Mouse (Mus musculus): ENCODE results near the gene Angptl7.

Gene Angptl7

GRCm38 (mm10) chr4:148495874-148496689 is 4.2 kb downstream of the Angptl7 start:
- no peak for DNase-seq (ENCODE audit: low spot score in 2 of 2)

- DNase-seq (ENCODE audit: low spot score in 2 of 2) = no peak
Measured at GRCm38 (mm10) chr4:148495160-148495559, 5.1 kb downstream of the Angptl7 start.

GRCm38 (mm10) chr4:148491448-148491847 is 8.8 kb downstream of the Angptl7 start:
- DNase-seq (ENCODE audit: low spot score in 2 of 2) = no peak

- no peak for DNase-seq (ENCODE audit: low spot score in 2 of 2)
Measured at GRCm38 (mm10) chr4:148490502-148490901, 9.8 kb downstream of the Angptl7 start.

- DNase-seq (ENCODE audit: low spot score in 2 of 2) = no peak
Measured at GRCm38 (mm10) chr4:148487841-148488240, 12.4 kb downstream of the Angptl7 start.

- no peak for DNase-seq (ENCODE audit: low spot score in 2 of 2)
Measured at GRCm38 (mm10) chr4:148484511-148484910, 15.7 kb downstream of the Angptl7 start.

- no peak for DNase-seq (ENCODE audit: low spot score in 2 of 2)
Measured at GRCm38 (mm10) chr4:148481557-148482168, 18.6 kb downstream of the Angptl7 start.

- no peak for DNase-seq (ENCODE audit: low spot score in 2 of 2)
Measured at GRCm38 (mm10) chr4:148480245-148480644, 20.0 kb downstream of the Angptl7 start.

GRCm38 (mm10) chr4:148473496-148473895 is 26.8 kb downstream of the Angptl7 start:
- no peak for DNase-seq (ENCODE audit: low spot score in 2 of 2)

- DNase-seq (ENCODE audit: low spot score in 2 of 2) = no peak
Measured at GRCm38 (mm10) chr4:148472436-148473174, 27.7 kb downstream of the Angptl7 start.

GRCm38 (mm10) chr4:148471363-148471806 is 28.9 kb downstream of the Angptl7 start:
- DNase-seq (ENCODE audit: low spot score in 2 of 2) = no peak

GRCm38 (mm10) chr4:148469487-148470252 is 30.6 kb downstream of the Angptl7 start:
- DNase-seq (ENCODE audit: low spot score in 2 of 2) = no peak

- DNase-seq (ENCODE audit: low spot score in 2 of 2) = no peak
Measured at GRCm38 (mm10) chr4:148468396-148468795, 31.9 kb downstream of the Angptl7 start.

GRCm38 (mm10) chr4:148466511-148467079 is 33.7 kb downstream of the Angptl7 start:
- DNase-seq (ENCODE audit: low spot score in 2 of 2) = no peak

- DNase-seq (ENCODE audit: low spot score in 2 of 2) = no peak
Measured at GRCm38 (mm10) chr4:148464869-148465268, 35.4 kb downstream of the Angptl7 start.

GRCm38 (mm10) chr4:148464301-148464700 is 36.0 kb downstream of the Angptl7 start:
- DNase-seq (ENCODE audit: low spot score in 2 of 2) = no peak

- DNase-seq (ENCODE audit: low spot score in 2 of 2) = no peak
Measured at GRCm38 (mm10) chr4:148463208-148463960, 36.9 kb downstream of the Angptl7 start.

GRCm38 (mm10) chr4:148462717-148463116 is 37.5 kb downstream of the Angptl7 start:
- DNase-seq (ENCODE audit: low spot score in 2 of 2) = no peak

GRCm38 (mm10) chr4:148461772-148462171 is 38.5 kb downstream of the Angptl7 start:
- no peak for DNase-seq (ENCODE audit: low spot score in 2 of 2)

- no peak for DNase-seq (ENCODE audit: low spot score in 2 of 2)
Measured at GRCm38 (mm10) chr4:148460656-148461284, 39.5 kb downstream of the Angptl7 start.
